ENCODE assay signal across 16 mouse cellular contexts in the genomic region with DNA sequence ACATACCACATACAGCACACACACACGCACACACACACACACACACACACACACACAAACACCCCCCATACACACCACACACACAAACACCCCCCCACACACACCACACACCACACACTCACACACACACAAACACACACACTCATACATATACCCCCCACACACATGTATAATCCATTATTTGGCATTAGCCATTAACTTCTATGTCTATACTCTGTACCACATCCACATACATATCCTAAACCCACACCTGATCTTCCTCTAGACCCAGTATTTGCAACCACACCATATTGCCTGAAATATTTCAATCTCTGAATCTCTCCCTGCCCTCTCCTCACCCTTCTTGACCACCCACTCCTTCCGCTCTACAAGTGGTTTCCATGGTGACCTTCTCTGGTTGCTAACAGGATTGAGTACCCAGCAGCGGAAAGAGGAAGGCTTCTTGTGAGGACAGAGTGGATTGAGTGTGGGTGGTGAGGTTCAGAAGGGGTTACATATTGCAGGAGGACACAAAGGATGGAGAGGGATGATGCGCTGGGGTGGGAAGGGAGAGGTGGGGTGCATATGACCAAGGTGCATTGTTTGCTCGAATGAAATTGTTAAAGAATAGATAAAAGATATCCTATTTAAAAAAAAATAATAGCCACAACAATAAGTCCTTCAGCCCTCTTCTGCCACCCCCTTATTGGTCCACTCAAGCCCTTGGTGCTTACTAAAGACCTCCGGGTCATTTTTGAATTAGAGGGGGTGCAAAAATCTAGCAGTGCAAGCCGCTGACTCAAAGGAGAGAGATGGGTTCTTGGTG.
DNase-seq lines count a peak whose midpoint lies in the region; ATAC-seq and TF ChIP-seq lines count a peak whose summit lies in the region.
"Had no signal": no experiment of that assay in that cellular context is flagged by ENCODE, and none has a peak within 500 bp of the region (broad histone marks: within the 10 kb centered on the region; RNA-seq: fewer than 3 reads in every experiment).

No protein-coding gene starts in this region.

- H3K4me3 ChIP-seq in hindbrain, embryonic 13.5 days = no peak overlapping the region
- no peak overlapping the region for H3K4me3 ChIP-seq in hindbrain, embryonic 10.5 days
- H3K4me3 ChIP-seq in hindbrain, embryonic 16.5 days (ENCODE audit: low read length) = no peak overlapping the region
- H3K4me3 ChIP-seq in midbrain, postnatal 0 days (ENCODE audit: low read depth, low read length) = no peak overlapping the region
- no peak overlapping the region for H3K4me3 ChIP-seq in intestine, embryonic 15.5 days (replicated peaks)
- H3K4me3 ChIP-seq: megakaryocyte, embryonic 14.5 days had no signal

- no peaks in the 10 kb centered on the region for H3K9me3 ChIP-seq in hindbrain, embryonic 13.5 days
- no peaks in the 10 kb centered on the region for H3K9me3 ChIP-seq in hindbrain, embryonic 10.5 days
- no peaks in the 10 kb centered on the region for H3K9me3 ChIP-seq in hindbrain, embryonic 16.5 days (ENCODE audit: control insufficient read depth, low read length)
- no peaks in the 10 kb centered on the region for H3K9me3 ChIP-seq in midbrain, postnatal 0 days (ENCODE audit: low read length)
- no peaks in the 10 kb centered on the region for H3K9me3 ChIP-seq in intestine, embryonic 15.5 days
- H3K9me3 ChIP-seq: megakaryocyte, embryonic 14.5 days had no signal

- peaks cover 7% of the 10 kb centered on the region for H3K4me1 ChIP-seq in hindbrain, embryonic 13.5 days (replicated peaks)
- H3K4me1 ChIP-seq in hindbrain, embryonic 10.5 days (replicated peaks) = peaks cover 8% of the 10 kb centered on the region
- no peaks in the 10 kb centered on the region for H3K4me1 ChIP-seq in hindbrain, embryonic 16.5 days (ENCODE audit: control insufficient read depth, insufficient read depth, low read depth, low read length)
- H3K4me1 ChIP-seq in midbrain, postnatal 0 days (ENCODE audit: insufficient read depth, low read length) = peaks cover 5% of the 10 kb centered on the region
- H3K4me1 ChIP-seq in intestine, embryonic 15.5 days (replicated peaks) = no peaks in the 10 kb centered on the region
- H3K4me1 ChIP-seq: megakaryocyte, embryonic 14.5 days had no signal

- TF ChIP-seq CTCF in midbrain, postnatal 0 days (IDR thresholded peaks at IDR 0.05) = no peak

- 0 out of 2 replicates have a peak, but pooled peaks have one; percentile 15 for ATAC-seq in hindbrain, embryonic 13.5 days (ENCODE audit: low FRiP score)
- peak; percentile 17; the same call in 1 of the 2 replicates for ATAC-seq in hindbrain, embryonic 16.5 days
- ATAC-seq in midbrain, postnatal 0 days (ENCODE audit: low FRiP score) = peak; percentile 47; the same call in 1 of the 2 replicates
- ATAC-seq in intestine, embryonic 15.5 days = no peak
- ATAC-seq: intestine, embryonic 16.5 days had no signal

- DNase-seq in hindbrain, embryonic 10.5 days (ENCODE audit: low spot score) = no peak
- DNase-seq in right cerebral cortex, postnatal 10 days (ENCODE audit: low spot score in 2 of 2) = peak; percentile 41 to 65
- no peak for DNase-seq in right cerebral cortex, adult 18-20 months
- DNase-seq in midbrain, postnatal 0 days (ENCODE audit: low spot score) = peak; percentile 33
- DNase-seq in gastrocnemius, postnatal 14 days = no peak
- DNase-seq: adrenal gland, adult 8-10 months; B cell, adult 2 months; cerebellum, postnatal 14 days; kidney, postnatal 10 days; lung, adult 2 months; thymus, postnatal 14 days had no signal

- H3K4me2 ChIP-seq in hindbrain, embryonic 13.5 days = no peak overlapping the region; the same call in 1 of the 2 replicates
- H3K4me2 ChIP-seq in hindbrain, embryonic 16.5 days (ENCODE audit: low read length) = no peak overlapping the region
- 0 out of 2 replicates have a peak overlapping the region, but pooled peaks have one; percentile 2 for H3K4me2 ChIP-seq in midbrain, postnatal 0 days (ENCODE audit: low read depth, low read length, poor library complexity, severe bottlenecking)
- no peak overlapping the region for H3K4me2 ChIP-seq in intestine, embryonic 15.5 days (replicated peaks)

- no peaks in the 10 kb centered on the region for H3K36me3 ChIP-seq in hindbrain, embryonic 13.5 days
- H3K36me3 ChIP-seq in hindbrain, embryonic 10.5 days = no peaks in the 10 kb centered on the region
- no peaks in the 10 kb centered on the region for H3K36me3 ChIP-seq in hindbrain, embryonic 16.5 days (ENCODE audit: control insufficient read depth, insufficient read depth, low read length)
- no peaks in the 10 kb centered on the region for H3K36me3 ChIP-seq in midbrain, postnatal 0 days (ENCODE audit: insufficient read depth, low read length)
- H3K36me3 ChIP-seq in intestine, embryonic 15.5 days = no peaks in the 10 kb centered on the region

- intact Hi-C loops in gastrocnemius, postnatal 14 days (cut with DNase I; ENCODE audit: low total_unique reads) = loop anchor here (10.0 kb wide), 1 partner anchor 491 kb away; the partner anchor contains the start of gene Olfr1344

- WGBS in hindbrain, embryonic 13.5 days = 48% methylated on average over 7 of the region's 7 CpGs
- 58% methylated on average over 7 of the region's 7 CpGs for WGBS in hindbrain, embryonic 10.5 days
- 44% methylated on average over 7 of the region's 7 CpGs for WGBS in hindbrain, embryonic 16.5 days
- WGBS in midbrain, postnatal 0 days = 34% methylated on average over 7 of the region's 7 CpGs
- 74% methylated on average over 7 of the region's 7 CpGs for WGBS in intestine, embryonic 15.5 days

- H3K27ac ChIP-seq in hindbrain, embryonic 13.5 days = peak overlapping the region; percentile 32
- no peak overlapping the region for H3K27ac ChIP-seq in hindbrain, embryonic 10.5 days
- peak overlapping the region; percentile 39; the same call in 1 of the 2 replicates for H3K27ac ChIP-seq in hindbrain, embryonic 16.5 days (ENCODE audit: low read depth, low read length)
- peak overlapping the region; percentile 65 for H3K27ac ChIP-seq in midbrain, postnatal 0 days (ENCODE audit: low read depth, low read length)
- no peak overlapping the region for H3K27ac ChIP-seq in intestine, embryonic 15.5 days

- H3K9ac ChIP-seq in hindbrain, embryonic 13.5 days = no peak overlapping the region
- H3K9ac ChIP-seq in hindbrain, embryonic 16.5 days (ENCODE audit: low read depth, low read length) = no peak overlapping the region
- no peak overlapping the region for H3K9ac ChIP-seq in midbrain, postnatal 0 days (replicated peaks; ENCODE audit: low read length, poor library complexity, severe bottlenecking)
- no peak overlapping the region for H3K9ac ChIP-seq in intestine, embryonic 15.5 days

- no peaks in the 10 kb centered on the region for H3K27me3 ChIP-seq in hindbrain, embryonic 13.5 days
- H3K27me3 ChIP-seq in hindbrain, embryonic 10.5 days (ENCODE audit: insufficient read depth, poor library complexity, severe bottlenecking) = no peaks in the 10 kb centered on the region
- H3K27me3 ChIP-seq in hindbrain, embryonic 16.5 days (replicated peaks; ENCODE audit: control insufficient read depth, insufficient read depth, low read length) = no peaks in the 10 kb centered on the region
- H3K27me3 ChIP-seq in midbrain, postnatal 0 days (ENCODE audit: insufficient read depth, low read length) = no peaks in the 10 kb centered on the region
- no peaks in the 10 kb centered on the region for H3K27me3 ChIP-seq in intestine, embryonic 15.5 days (replicated peaks)
- H3K27me3 ChIP-seq: megakaryocyte, embryonic 14.5 days had no signal

Comparison
In these comparisons a context has a peak if more than half of its experiments do, and no peak if none do; other contexts are left out.
1. H3K27ac ChIP-seq: peak in hindbrain, embryonic 13.5 days (single experiment), hindbrain, embryonic 16.5 days (single experiment) and midbrain, postnatal 0 days (single experiment); none in hindbrain, embryonic 10.5 days (single experiment) and intestine, embryonic 15.5 days (single experiment).
2. DNase-seq: peak in right cerebral cortex, postnatal 10 days (2 of 2) and midbrain, postnatal 0 days (single experiment); none in hindbrain, embryonic 10.5 days (single experiment), right cerebral cortex, adult 18-20 months (single experiment) and gastrocnemius, postnatal 14 days (single experiment).